27 mouse cellular contexts compared by ENCODE assay signal in the genomic region with DNA sequence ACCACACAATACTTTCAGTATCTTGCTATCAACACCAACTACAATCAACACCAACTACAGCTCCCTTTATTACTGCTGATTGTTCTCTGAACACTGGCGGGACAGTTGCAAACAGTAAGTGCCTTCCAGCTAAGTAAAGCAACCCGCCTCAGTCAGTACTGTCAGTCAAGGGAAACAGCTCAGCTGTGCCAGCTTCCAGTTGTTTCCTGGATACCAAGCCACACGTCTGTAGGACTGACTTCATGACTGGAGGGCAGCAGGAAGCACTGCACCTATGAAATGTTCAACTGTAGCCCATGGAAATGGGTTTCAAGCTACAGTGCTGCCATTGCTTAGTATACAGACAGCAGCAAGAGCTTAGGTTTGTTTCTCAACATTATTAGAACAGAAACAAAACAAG. TPM values are rescaled to one million over a fixed set of nuclear protein-coding genes. Genes with fewer than 3 reads are reported as not detected.
DNase-seq lines count a peak whose midpoint lies in the region; ATAC-seq and TF ChIP-seq lines count a peak whose summit lies in the region.
"Had no signal": no experiment of that assay in that cellular context is flagged by ENCODE, and none has a peak within 500 bp of the region (broad histone marks: within the 10 kb centered on the region; RNA-seq: fewer than 3 reads in every experiment).

No protein-coding gene starts in this region.

- TF ChIP-seq CTCF in lung, postnatal 0 days (IDR thresholded peaks at IDR 0.05): no peak
- TF ChIP-seq CTCF in stomach, postnatal 0 days (IDR thresholded peaks at IDR 0.05; ENCODE audit: low read depth): no peak

- no peak overlapping the region for H3K9ac ChIP-seq in heart, embryonic 11.5 days (ENCODE audit: low read depth, low read length)
- no peak overlapping the region for H3K9ac ChIP-seq in lung, postnatal 0 days (replicated peaks; ENCODE audit: low read depth)
- no peak overlapping the region for H3K9ac ChIP-seq in stomach, postnatal 0 days (ENCODE audit: low read length)
- H3K9ac ChIP-seq: embryonic facial prominence, embryonic 12.5 days; embryonic facial prominence, embryonic 15.5 days; heart, embryonic 12.5 days; heart, embryonic 15.5 days; hindbrain, embryonic 14.5 days had no signal

- no peak overlapping the region for H3K27ac ChIP-seq in heart, embryonic 11.5 days (ENCODE audit: low read depth, low read length)
- no peak overlapping the region for H3K27ac ChIP-seq in lung, postnatal 0 days (ENCODE audit: low read length)
- no peak overlapping the region for H3K27ac ChIP-seq in stomach, postnatal 0 days (replicated peaks)
- H3K27ac ChIP-seq in limb, embryonic 10.5 days: no peak overlapping the region
- H3K27ac ChIP-seq: embryonic facial prominence, embryonic 12.5 days; embryonic facial prominence, embryonic 15.5 days; heart, embryonic 15.5 days; hindbrain, embryonic 14.5 days; hindbrain, postnatal 0 days had no signal

- no peaks in the 10 kb centered on the region; the same call in none of the 2 replicates for H3K36me3 ChIP-seq in heart, embryonic 11.5 days (ENCODE audit: control insufficient read depth, insufficient read depth, low read length)
- H3K36me3 ChIP-seq in lung, postnatal 0 days (ENCODE audit: insufficient read depth, low read length): peaks cover 10% of the 10 kb centered on the region; the same call in 1 of the 2 replicates
- no peaks in the 10 kb centered on the region for H3K36me3 ChIP-seq in stomach, postnatal 0 days (ENCODE audit: control insufficient read depth, insufficient read depth, low read length)
- H3K36me3 ChIP-seq in limb, embryonic 10.5 days: peaks cover 32% of the 10 kb centered on the region

- TF ChIP-seq EP300 in lung, postnatal 0 days (IDR thresholded peaks at IDR 0.05): no peak
- no peak for TF ChIP-seq EP300 in stomach, postnatal 0 days (optimal IDR thresholded peaks at IDR 0.05)

- DNase-seq in heart, adult 11 months: peak; percentile 90
- DNase-seq in lung, postnatal 0 days (ENCODE audit: low spot score): peak; percentile 33
- DNase-seq in lung, postnatal 25 days (ENCODE audit: low spot score): no peak
- DNase-seq in stomach, postnatal 0 days (ENCODE audit: low spot score): peak; percentile 44
- DNase-seq in cerebellum, postnatal 36 days: no peak
- no peak for DNase-seq in limb, embryonic 10.5 days (ENCODE audit: low spot score)
- DNase-seq: adrenal gland, postnatal 10 days; cerebellum, adult 11 months; cerebellum, adult 2 months; cerebellum, postnatal 10 days; gastrocnemius, postnatal 25 days; heart, postnatal 10 days; heart, postnatal 36 days; kidney, adult 11 months had no signal

- no peaks in the 10 kb centered on the region for H3K27me3 ChIP-seq in heart, embryonic 11.5 days (ENCODE audit: control insufficient read depth, insufficient read depth, low read length)
- no peaks in the 10 kb centered on the region for H3K27me3 ChIP-seq in lung, postnatal 0 days (replicated peaks; ENCODE audit: insufficient read depth, low read length)
- no peaks in the 10 kb centered on the region for H3K27me3 ChIP-seq in stomach, postnatal 0 days (ENCODE audit: control insufficient read depth, insufficient read depth, low read length)
- no peaks in the 10 kb centered on the region for H3K27me3 ChIP-seq in limb, embryonic 10.5 days (ENCODE audit: low read depth, poor library complexity, severe bottlenecking)
- H3K27me3 ChIP-seq: embryonic facial prominence, embryonic 12.5 days; embryonic facial prominence, embryonic 15.5 days; heart, embryonic 12.5 days; heart, embryonic 15.5 days had no signal

- H3K4me1 ChIP-seq in heart, embryonic 11.5 days (ENCODE audit: control insufficient read depth, insufficient read depth, low read length): no peaks in the 10 kb centered on the region
- no peaks in the 10 kb centered on the region for H3K4me1 ChIP-seq in lung, postnatal 0 days (ENCODE audit: insufficient read depth, low read depth, low read length)
- no peaks in the 10 kb centered on the region for H3K4me1 ChIP-seq in stomach, postnatal 0 days (replicated peaks; ENCODE audit: control insufficient read depth, insufficient read depth)
- H3K4me1 ChIP-seq in limb, embryonic 10.5 days: no peaks in the 10 kb centered on the region
- H3K4me1 ChIP-seq: embryonic facial prominence, embryonic 12.5 days; embryonic facial prominence, embryonic 15.5 days had no signal

- H3K9me3 ChIP-seq in heart, embryonic 11.5 days (replicated peaks; ENCODE audit: control insufficient read depth, low read length): no peaks in the 10 kb centered on the region
- no peaks in the 10 kb centered on the region for H3K9me3 ChIP-seq in lung, postnatal 0 days (ENCODE audit: low read length)
- no peaks in the 10 kb centered on the region for H3K9me3 ChIP-seq in stomach, postnatal 0 days (ENCODE audit: control insufficient read depth, low read length)
- no peaks in the 10 kb centered on the region for H3K9me3 ChIP-seq in limb, embryonic 10.5 days (replicated peaks)
- H3K9me3 ChIP-seq: embryonic facial prominence, embryonic 12.5 days; embryonic facial prominence, embryonic 15.5 days; heart, embryonic 12.5 days; heart, embryonic 15.5 days had no signal

- ATAC-seq in heart, embryonic 11.5 days (replicated peaks; ENCODE audit: insufficient number of reproducible peaks, low FRiP score, low TSS enrichment): no peak
- 0 out of 2 replicates have a peak, but pooled peaks have one; percentile 35 for ATAC-seq in lung, postnatal 0 days
- peak; percentile 60; the same call in 1 of the 2 replicates for ATAC-seq in granulocyte monocyte progenitor cell, adult 5-6 weeks (replicated peaks; ENCODE audit: poor library complexity, severe bottlenecking)
- peak; percentile 63 for ATAC-seq in stomach, postnatal 0 days (ENCODE audit: low FRiP score, low TSS enrichment)
- ATAC-seq: CD4-positive, CD25-positive, alpha-beta regulatory T cell, adult 4 months; forebrain, embryonic 14.5 days; hindbrain, postnatal 0 days; inflammation-experienced regulatory T-cells, adult 6 months had no signal

- H3K4me2 ChIP-seq in heart, embryonic 11.5 days: no peak overlapping the region
- no peak overlapping the region for H3K4me2 ChIP-seq in lung, postnatal 0 days (replicated peaks; ENCODE audit: low read depth, low read length)
- H3K4me2 ChIP-seq in stomach, postnatal 0 days (replicated peaks; ENCODE audit: low read depth): no peak overlapping the region
- H3K4me2 ChIP-seq: embryonic facial prominence, embryonic 12.5 days; embryonic facial prominence, embryonic 15.5 days; heart, embryonic 12.5 days; heart, embryonic 15.5 days; hindbrain, embryonic 14.5 days had no signal

- 50% methylated on average over 3 of the region's 3 CpGs for WGBS in heart, embryonic 11.5 days (ENCODE audit: insufficient replicate concordance)
- 52% methylated on average over 3 of the region's 3 CpGs for WGBS in lung, postnatal 0 days
- WGBS in stomach, postnatal 0 days: 53% methylated on average over 3 of the region's 3 CpGs
- 73% methylated on average over 3 of the region's 3 CpGs for WGBS in limb, embryonic 10.5 days

- no peak overlapping the region for H3K4me3 ChIP-seq in heart, embryonic 11.5 days (ENCODE audit: low read depth, low read length)
- H3K4me3 ChIP-seq in lung, postnatal 0 days (ENCODE audit: low read depth, low read length): no peak overlapping the region
- H3K4me3 ChIP-seq in stomach, postnatal 0 days (ENCODE audit: low read depth, low read length): no peak overlapping the region
- no peak overlapping the region for H3K4me3 ChIP-seq in limb, embryonic 10.5 days
- H3K4me3 ChIP-seq: embryonic facial prominence, embryonic 12.5 days; embryonic facial prominence, embryonic 15.5 days; heart, embryonic 12.5 days; heart, embryonic 15.5 days had no signal

RNA-seq across cellular contexts. Expression of gene Rnf141, which starts 9.7 kb away (rescaled TPM):
- 34.1 and 35.5 TPM in 2 replicates for polyA plus RNA-seq in heart, embryonic 11.5 days (2014; fragmentation: Nextera tagmentation; extraction: Ambion mirVana)
- polyA plus RNA-seq in lung, postnatal 0 days (2015; fragmentation: Nextera tagmentation; extraction: Ambion mirVana): 31.6 and 33.8 TPM in 2 replicates
- total RNA-seq in granulocyte monocyte progenitor cell, adult 5-6 weeks (2014; fragmentation: Nextera tagmentation): 19.0 and 33.8 TPM in 2 replicates
- total RNA-seq in granulocyte monocyte progenitor cell, adult 5-6 weeks (2017): 40.7 and 47.4 TPM in 2 replicates
- polyA plus RNA-seq in stomach, postnatal 0 days (2015; fragmentation: Nextera tagmentation; extraction: Ambion mirVana): 24.0 and 25.1 TPM in 2 replicates
- 16.8 and 18.3 TPM in 2 replicates for polyA plus RNA-seq in limb, embryonic 10.5 days (2016; fragmentation: Nextera tagmentation; extraction: Ambion mirVana)

RNA-seq across cellular contexts. Expression of gene Lyve1, which starts 28.5 kb away (rescaled TPM):
- 3.1 and 3.4 TPM in 2 replicates for polyA plus RNA-seq in heart, embryonic 11.5 days (2014; fragmentation: Nextera tagmentation; extraction: Ambion mirVana)
- 226 and 360 TPM in 2 replicates for polyA plus RNA-seq in lung, postnatal 0 days (2015; fragmentation: Nextera tagmentation; extraction: Ambion mirVana)
- not detected in 2 replicates for total RNA-seq in granulocyte monocyte progenitor cell, adult 5-6 weeks (2014; fragmentation: Nextera tagmentation)
- total RNA-seq in granulocyte monocyte progenitor cell, adult 5-6 weeks (2017): not detected in 2 replicates
- polyA plus RNA-seq in stomach, postnatal 0 days (2015; fragmentation: Nextera tagmentation; extraction: Ambion mirVana): 9.2 and 11.5 TPM in 2 replicates
- 0.18 and 0.30 TPM in 2 replicates for polyA plus RNA-seq in limb, embryonic 10.5 days (2016; fragmentation: Nextera tagmentation; extraction: Ambion mirVana)
- total RNA-seq: MEL had no signal
- polyA plus RNA-seq: C2C12; CD4-positive, CD25-positive, alpha-beta regulatory T cell, adult 4 months; inflammation-experienced regulatory T-cells, adult 6 months had no signal

Comparison
In these comparisons a context has a peak if more than half of its experiments do, and no peak if none do; other contexts are left out.
1. DNase-seq: peak in heart, adult 11 months (single experiment), lung, postnatal 0 days (single experiment) and stomach, postnatal 0 days (single experiment); none in lung, postnatal 25 days (single experiment), cerebellum, postnatal 36 days (0 of 2) and limb, embryonic 10.5 days (single experiment).
2. RNA of gene Lyve1, which starts 28.5 kb away (polyA plus RNA-seq): 226 to 360 TPM in lung, postnatal 0 days; 9.2 to 11.5 TPM in stomach, postnatal 0 days, 3.1 to 3.4 TPM in heart, embryonic 11.5 days and 0.18 to 0.30 TPM in limb, embryonic 10.5 days; every median in the first group is over 10 times any median in the second.